8 mouse cellular contexts compared by ENCODE assay signal in genomic region chr10:78298651-78299644, GRCm38 (mm10). TPM values are rescaled to one million over a fixed set of nuclear protein-coding genes. Genes with fewer than 3 reads are reported as not detected.
DNase-seq lines count a peak whose midpoint lies in the region; ATAC-seq and TF ChIP-seq lines count a peak whose summit lies in the region.

No protein-coding gene starts in this region.

- H3K4me3 ChIP-seq in forebrain, embryonic 10.5 days, result no peak overlapping the region
- no peak overlapping the region for H3K4me3 ChIP-seq in forebrain, embryonic 12.5 days (replicated peaks)
- H3K4me3 ChIP-seq in layer of hippocampus, adult 2 months, result no peak overlapping the region
- no peak overlapping the region for H3K4me3 ChIP-seq in embryonic facial prominence, embryonic 15.5 days (replicated peaks)
- no peak overlapping the region for H3K4me3 ChIP-seq in stomach, embryonic 15.5 days (replicated peaks)

- TF ChIP-seq CTCF in layer of hippocampus, adult 2 months (conservative IDR thresholded peaks at IDR 0.05), result no peak

- WGBS in forebrain, embryonic 10.5 days, result 90% methylated on average over 8 of the region's 8 CpGs
- WGBS in forebrain, embryonic 12.5 days, result 94% methylated on average over 8 of the region's 8 CpGs
- 85% methylated on average over 8 of the region's 8 CpGs for WGBS in embryonic facial prominence, embryonic 15.5 days
- 87% methylated on average over 8 of the region's 8 CpGs for WGBS in stomach, embryonic 15.5 days

- H3K27ac ChIP-seq in forebrain, embryonic 10.5 days, result peak overlapping the region; percentile 40; the same call in 1 of the 2 replicates
- no peak overlapping the region for H3K27ac ChIP-seq in forebrain, embryonic 12.5 days
- peak overlapping the region; percentile 83 for H3K27ac ChIP-seq in layer of hippocampus, adult 2 months
- H3K27ac ChIP-seq in embryonic facial prominence, embryonic 15.5 days (replicated peaks), result peak overlapping the region; percentile 91
- 0 out of 2 replicates have a peak overlapping the region, but pooled peaks have one; percentile 1 for H3K27ac ChIP-seq in stomach, embryonic 15.5 days

- peaks cover 22% of the 10 kb centered on the region for H3K4me1 ChIP-seq in forebrain, embryonic 10.5 days
- no peaks in the 10 kb centered on the region for H3K4me1 ChIP-seq in forebrain, embryonic 12.5 days
- H3K4me1 ChIP-seq in embryonic facial prominence, embryonic 15.5 days, result peaks cover 34% of the 10 kb centered on the region
- 0 out of 2 replicates have a peak, but pooled peaks cover 4% of the 10 kb centered on the region for H3K4me1 ChIP-seq in stomach, embryonic 15.5 days

- no peak overlapping the region for H3K9ac ChIP-seq in forebrain, embryonic 12.5 days
- H3K9ac ChIP-seq in embryonic facial prominence, embryonic 15.5 days, result no peak overlapping the region
- no peak overlapping the region for H3K9ac ChIP-seq in stomach, embryonic 15.5 days

- no peak overlapping the region for H3K4me2 ChIP-seq in forebrain, embryonic 12.5 days
- no peak overlapping the region for H3K4me2 ChIP-seq in embryonic facial prominence, embryonic 15.5 days (replicated peaks)
- H3K4me2 ChIP-seq in stomach, embryonic 15.5 days, result no peak overlapping the region

- no peak for ATAC-seq in forebrain, embryonic 12.5 days (ENCODE audit: low FRiP score)
- no peak for ATAC-seq in embryonic facial prominence, embryonic 15.5 days (ENCODE audit: insufficient number of reproducible peaks, low FRiP score, low TSS enrichment, low read depth)
- ATAC-seq in stomach, embryonic 15.5 days (ENCODE audit: insufficient read depth, low FRiP score, low read depth), result no peak
- no peak for ATAC-seq in cerebellum, adult (ENCODE audit: insufficient number of reproducible peaks, low FRiP score, low TSS enrichment)

- DNase-seq in forebrain, embryonic 10.5 days (ENCODE audit: extremely low spot score, low spot score), result no peak
- no peak for DNase-seq in layer of hippocampus, adult 2 months (ENCODE audit: low spot score in 2 of 2)
- no peak for DNase-seq in layer of hippocampus, adult 11-12 months (ENCODE audit: low spot score)
- DNase-seq in cerebellum, adult 9-10 months, result no peak

- H3K27me3 ChIP-seq in forebrain, embryonic 10.5 days (ENCODE audit: poor library complexity, severe bottlenecking), result no peaks in the 10 kb centered on the region
- H3K27me3 ChIP-seq in forebrain, embryonic 12.5 days, result no peaks in the 10 kb centered on the region
- H3K27me3 ChIP-seq in embryonic facial prominence, embryonic 15.5 days, result no peaks in the 10 kb centered on the region
- H3K27me3 ChIP-seq in stomach, embryonic 15.5 days (replicated peaks), result no peaks in the 10 kb centered on the region

- H3K9me3 ChIP-seq in forebrain, embryonic 10.5 days, result no peaks in the 10 kb centered on the region
- no peaks in the 10 kb centered on the region for H3K9me3 ChIP-seq in forebrain, embryonic 12.5 days
- H3K9me3 ChIP-seq in embryonic facial prominence, embryonic 15.5 days (replicated peaks), result no peaks in the 10 kb centered on the region
- H3K9me3 ChIP-seq in stomach, embryonic 15.5 days, result no peaks in the 10 kb centered on the region

- H3K36me3 ChIP-seq in forebrain, embryonic 10.5 days (replicated peaks), result peaks cover 8% of the 10 kb centered on the region
- H3K36me3 ChIP-seq in forebrain, embryonic 12.5 days (replicated peaks), result 0 out of 2 replicates have a peak, but pooled peaks cover 2% of the 10 kb centered on the region
- 0 out of 2 replicates have a peak, but pooled peaks cover 2% of the 10 kb centered on the region for H3K36me3 ChIP-seq in embryonic facial prominence, embryonic 15.5 days
- H3K36me3 ChIP-seq in stomach, embryonic 15.5 days, result no peaks in the 10 kb centered on the region; the same call in 1 of the 2 replicates

RNA-seq across cellular contexts. Expression of gene Agpat3, which starts 53.3 kb away (rescaled TPM):
- polyA plus RNA-seq in forebrain, embryonic 10.5 days (2016; fragmentation: Nextera tagmentation; extraction: Ambion mirVana), result 36.8 and 37.7 TPM in 2 replicates
- 52.5 and 58.0 TPM in 2 replicates for polyA plus RNA-seq in forebrain, embryonic 12.5 days (2016; fragmentation: Nextera tagmentation; extraction: Ambion mirVana)
- total RNA-seq in layer of hippocampus, adult 2 months (2021), result 100 to 1,000 TPM; 207 to 216 TPM
- 99.7 and 105 TPM in 2 replicates for polyA plus RNA-seq in embryonic facial prominence, embryonic 15.5 days (2015; fragmentation: Nextera tagmentation; extraction: Ambion mirVana)
- 60.7 and 68.0 TPM in 2 replicates for polyA plus RNA-seq in stomach, embryonic 15.5 days (2015; fragmentation: Nextera tagmentation; extraction: Ambion mirVana)

RNA-seq across cellular contexts. Expression of gene Trappc10, which starts 54.5 kb away (rescaled TPM):
- 8.1 and 9.7 TPM in 2 replicates for polyA plus RNA-seq in forebrain, embryonic 10.5 days (2016; fragmentation: Nextera tagmentation; extraction: Ambion mirVana)
- 25.1 and 26.3 TPM in 2 replicates for polyA plus RNA-seq in forebrain, embryonic 12.5 days (2016; fragmentation: Nextera tagmentation; extraction: Ambion mirVana)
- 10 to 100 TPM; 83.4 to 84.1 TPM for total RNA-seq in layer of hippocampus, adult 2 months (2021)
- polyA plus RNA-seq in embryonic facial prominence, embryonic 15.5 days (2015; fragmentation: Nextera tagmentation; extraction: Ambion mirVana), result 15.8 and 16.1 TPM in 2 replicates
- polyA plus RNA-seq in stomach, embryonic 15.5 days (2015; fragmentation: Nextera tagmentation; extraction: Ambion mirVana), result 15.6 and 18.2 TPM in 2 replicates
